Mouse (Mus musculus): ENCODE measurements around the gene Dcaf6.

The Dcaf6 gene

DNA sequence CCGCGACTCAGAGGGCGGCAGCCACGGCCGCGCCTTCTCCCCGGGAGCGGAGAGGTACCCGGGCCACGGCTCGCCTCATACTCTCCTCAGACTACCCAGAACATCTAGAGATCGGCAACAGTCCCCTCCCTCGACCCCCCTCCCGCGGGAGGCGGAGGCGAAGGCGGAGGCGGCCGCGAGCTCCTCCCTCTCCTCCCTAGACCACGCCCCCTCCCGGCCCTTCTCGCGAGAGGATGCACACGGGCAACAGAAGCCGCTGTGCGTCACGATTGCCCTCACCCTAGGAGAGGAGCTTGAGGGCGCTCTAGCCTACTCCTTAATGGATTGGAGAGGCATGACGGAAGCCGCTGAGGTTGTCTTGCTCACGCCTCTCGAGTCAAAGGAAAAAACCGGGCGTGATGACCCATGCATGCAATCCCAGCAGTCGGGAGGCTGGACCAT lies at the start of gene Dcaf6, which contains the start of gene Mpc2:
Gene Dcaf6 (minus strand): TSS at position 116 of the 441 bp plus-strand sequence.
Gene Mpc2 (plus strand): TSS at position 278 of the 441 bp plus-strand sequence.
- in situ Hi-C loops (cut with MboI, MseI): no loop called here

DNA sequence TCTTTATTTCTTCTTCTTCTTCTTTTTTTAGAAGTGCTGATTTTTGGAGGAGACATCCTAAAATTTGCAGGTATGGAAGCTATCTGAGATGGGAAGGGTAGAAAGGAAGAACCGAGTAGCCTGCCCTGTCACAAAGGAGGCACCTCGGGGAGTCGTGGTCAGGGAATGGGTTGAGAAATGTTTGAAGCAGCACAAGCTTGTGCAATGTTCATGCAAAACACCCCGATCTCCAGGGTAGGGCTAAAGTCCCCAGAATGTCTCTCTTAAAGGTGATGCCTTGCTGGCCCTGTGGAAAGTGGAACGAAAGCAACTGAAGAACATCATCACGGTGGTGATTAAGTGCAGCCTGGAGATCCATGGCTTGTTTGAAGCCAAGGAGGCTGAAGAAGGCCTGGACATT lies 46.0 kb upstream of the Dcaf6 start:
- in situ Hi-C loops (cut with MboI, MseI): no loop called here

DNA sequence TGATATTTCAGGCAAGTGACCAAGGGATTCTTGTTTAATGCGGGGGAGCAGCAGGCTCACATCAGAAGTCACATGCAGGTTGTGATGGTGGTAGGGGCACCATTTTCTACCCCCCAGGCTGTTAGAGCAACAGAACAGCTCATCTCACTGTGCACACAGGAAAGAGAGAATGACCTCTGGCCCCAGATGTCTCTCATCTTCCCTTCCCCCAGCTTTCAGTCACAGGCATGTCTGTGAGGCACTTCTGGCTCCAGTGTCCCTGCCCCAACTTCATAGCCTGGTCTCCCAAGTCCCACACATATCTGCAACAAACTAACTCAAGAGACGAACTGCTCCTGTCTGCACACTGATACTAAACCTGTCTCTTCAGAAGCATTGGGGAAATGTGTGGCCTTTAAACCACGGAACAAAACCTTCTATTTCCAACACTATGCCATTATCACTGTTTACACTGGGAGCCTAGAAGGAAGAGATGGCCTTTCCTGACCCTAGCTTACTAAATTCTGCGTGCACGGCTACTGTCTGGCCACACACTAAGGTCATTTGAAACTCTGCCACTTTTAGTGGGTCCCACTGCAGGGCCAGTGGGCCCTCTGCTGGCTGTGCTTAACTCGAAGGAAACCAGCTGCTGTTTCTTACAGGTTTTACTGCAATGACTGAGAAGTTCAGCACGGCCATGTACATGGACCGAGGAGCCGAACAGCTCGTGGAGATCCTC lies 43.2 kb upstream of the Dcaf6 start:
- in situ Hi-C loops (cut with MboI, MseI): no loop called here

DNA sequence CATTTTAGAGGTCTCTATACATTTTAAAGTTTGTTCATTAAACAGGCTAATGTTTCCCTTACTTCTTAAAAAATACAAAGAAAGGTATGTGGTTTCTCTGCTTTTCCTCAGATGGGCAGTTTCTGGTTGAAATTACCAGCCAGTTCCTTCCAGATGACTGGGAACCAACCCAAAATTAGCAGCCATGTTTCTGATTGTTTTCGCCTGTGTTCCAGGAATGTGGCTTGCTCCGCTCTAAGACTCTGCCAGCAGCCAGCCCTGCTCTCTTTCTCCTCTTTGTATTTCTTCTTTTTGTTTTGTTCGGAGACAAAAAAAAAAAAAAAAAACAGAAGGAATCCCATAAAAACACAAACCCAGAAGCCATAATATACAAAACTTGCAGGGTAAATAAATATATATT lies 38.6 kb upstream of the Dcaf6 start:
- in situ Hi-C loops (cut with MboI, MseI): no loop called here

DNA sequence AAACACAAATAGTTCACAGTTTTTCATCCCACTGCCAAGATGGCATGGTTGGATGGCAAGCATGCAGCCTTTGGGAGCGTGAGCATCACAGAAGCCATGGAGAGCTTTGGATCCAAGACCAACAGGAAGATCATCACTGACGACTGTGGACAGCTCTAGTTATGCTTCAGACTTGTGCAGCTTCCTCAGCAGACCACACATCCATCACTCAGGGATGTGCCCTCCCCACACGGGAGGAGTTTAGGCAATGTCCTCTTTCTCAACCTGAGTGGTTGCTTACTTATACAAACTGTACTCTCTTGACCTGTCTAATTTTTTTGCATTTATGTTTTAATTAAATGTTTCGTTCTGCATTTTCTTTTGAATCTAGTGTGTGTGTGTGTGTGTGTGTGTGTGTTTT lies 28.9 kb upstream of the Dcaf6 start:
- in situ Hi-C loops (cut with MboI, MseI): no loop called here

DNA sequence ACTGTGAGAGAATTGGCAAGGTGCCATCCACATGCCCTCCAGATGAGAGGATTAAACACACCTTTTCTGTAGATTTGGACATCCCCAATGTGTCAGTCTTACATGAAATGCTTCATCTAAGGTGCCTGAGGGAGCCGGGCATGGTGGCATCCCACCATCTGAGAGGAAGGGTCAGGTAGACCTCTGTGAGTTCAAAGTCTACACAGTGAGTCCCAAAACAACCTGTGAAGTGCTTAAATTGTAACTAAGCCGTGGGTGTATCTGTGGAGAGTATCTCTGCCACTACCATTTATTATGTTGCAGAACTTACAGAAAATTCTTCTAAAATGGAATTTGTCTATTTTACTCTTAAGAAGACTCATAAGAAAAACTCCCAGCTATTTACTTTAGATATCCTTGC lies 25.8 kb upstream of the Dcaf6 start:
- in situ Hi-C loops (cut with MboI, MseI): no loop called here

DNA sequence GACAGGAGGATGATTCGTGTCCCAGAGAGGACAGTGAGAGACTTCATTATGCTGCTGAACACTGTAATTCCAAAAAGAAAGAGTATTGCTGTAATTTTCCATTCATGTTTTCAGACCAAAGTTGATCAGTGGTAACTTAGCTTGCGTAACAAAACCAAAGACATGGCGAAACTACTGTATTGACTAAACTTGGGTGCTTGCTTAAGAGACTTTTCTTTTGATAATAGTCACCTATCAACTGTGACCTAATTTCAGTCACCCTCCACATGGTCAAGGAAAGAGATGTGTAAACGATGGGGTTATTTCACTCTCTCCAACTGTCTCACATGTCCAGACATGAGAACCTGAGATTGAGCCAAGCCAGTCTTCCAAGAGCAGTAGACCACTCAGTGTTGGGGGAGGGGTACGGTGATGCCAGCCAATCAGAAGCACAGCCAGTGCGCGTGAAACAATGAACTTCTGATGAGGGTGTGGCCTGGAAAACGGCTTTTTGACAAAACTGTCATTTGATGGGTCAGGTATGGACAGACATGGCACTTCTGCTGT lies 24.5 kb upstream of the Dcaf6 start, which contains the start of gene Adcy10:
Gene Adcy10 (plus strand): TSS at position 496 of the 546 bp plus-strand sequence.
- in situ Hi-C loops (cut with MboI, MseI): no loop called here

DNA sequence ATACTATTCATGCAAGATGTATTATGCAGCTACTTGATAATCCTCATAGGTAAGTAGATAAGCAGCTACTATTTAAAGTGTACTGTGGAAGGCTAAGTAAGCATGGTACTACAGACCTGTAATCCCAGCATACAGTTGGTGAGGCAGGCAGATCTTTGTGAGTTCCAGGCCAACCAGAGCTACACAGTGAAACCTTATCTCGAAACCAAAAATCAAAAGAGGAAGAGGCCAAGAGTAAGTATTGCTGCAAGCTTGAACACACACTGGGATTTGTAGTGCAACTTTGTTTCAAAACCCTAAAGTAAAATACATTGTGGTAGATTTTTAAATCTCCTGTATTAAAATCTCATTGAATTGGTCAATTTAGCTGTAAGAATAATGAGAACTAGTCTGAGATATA lies 11.2 kb upstream of the Dcaf6 start:
- in situ Hi-C loops (cut with MboI, MseI): no loop called here

DNA sequence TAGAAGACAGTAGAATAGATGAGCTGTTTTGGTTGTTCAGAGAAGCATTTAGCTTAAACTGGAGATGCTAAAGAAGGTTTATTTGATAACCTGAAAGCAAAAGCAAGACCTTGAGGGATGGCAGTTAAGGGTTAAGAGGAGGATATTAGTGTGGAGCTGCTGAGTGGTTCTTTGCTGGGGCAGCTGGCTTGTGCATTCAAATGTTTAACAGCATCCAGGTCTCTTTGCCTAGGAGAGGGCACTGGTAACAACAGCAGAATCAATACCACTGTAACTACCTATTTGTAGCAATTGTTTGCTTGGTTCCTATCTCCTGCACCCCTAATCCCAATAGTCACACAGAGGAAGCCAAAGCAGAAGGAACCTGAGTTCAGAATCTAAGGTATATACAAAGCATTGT lies 9.4 kb upstream of the Dcaf6 start:
- in situ Hi-C loops (cut with MboI, MseI): loop anchor here (5.0 kb wide), 1 partner anchor 173 kb away; no protein-coding TSS in a partner anchor

DNA sequence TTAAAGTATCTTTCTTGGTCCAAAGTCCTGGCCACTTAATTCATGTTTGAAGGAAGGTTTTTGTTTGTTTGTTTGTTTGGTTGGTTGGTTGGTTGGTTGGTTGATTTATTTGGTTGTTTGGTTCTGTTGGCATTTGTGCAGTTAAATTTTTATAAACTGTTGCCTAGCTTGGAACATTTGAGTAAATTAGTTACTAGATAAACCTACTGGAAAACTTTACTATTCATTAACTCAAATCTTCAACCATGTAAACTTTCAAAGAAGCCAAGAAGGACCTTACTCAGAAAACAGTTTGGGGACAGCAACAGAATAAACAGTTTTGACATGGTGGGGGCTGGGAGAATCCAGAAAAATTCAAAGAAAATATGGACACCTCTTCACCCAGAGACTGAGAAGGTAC lies 8.7 kb upstream of the Dcaf6 start:
- in situ Hi-C loops (cut with MboI, MseI): loop anchor here (5.0 kb wide), 1 partner anchor 173 kb away; no protein-coding TSS in a partner anchor

DNA sequence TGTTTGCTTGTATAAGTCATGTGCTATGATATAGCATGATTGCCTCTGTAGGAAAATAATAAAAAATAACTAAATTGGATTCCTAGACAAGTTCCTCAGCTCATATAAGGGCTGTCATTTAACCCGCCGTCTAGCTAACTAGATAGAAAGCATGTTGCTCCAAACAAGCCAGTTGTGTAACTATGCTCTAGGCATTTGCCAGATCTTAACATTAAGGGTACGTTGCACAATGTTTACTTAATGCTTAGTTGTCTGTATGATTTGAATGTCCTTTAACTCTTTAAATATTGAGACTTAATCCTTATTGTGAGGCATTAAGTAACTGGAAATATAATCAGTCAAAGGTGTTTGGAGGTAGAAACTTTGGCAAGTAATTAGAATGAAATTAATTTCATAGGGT lies 4.3 kb upstream of the Dcaf6 start:
- in situ Hi-C loops (cut with MboI, MseI): no loop called here

DNA sequence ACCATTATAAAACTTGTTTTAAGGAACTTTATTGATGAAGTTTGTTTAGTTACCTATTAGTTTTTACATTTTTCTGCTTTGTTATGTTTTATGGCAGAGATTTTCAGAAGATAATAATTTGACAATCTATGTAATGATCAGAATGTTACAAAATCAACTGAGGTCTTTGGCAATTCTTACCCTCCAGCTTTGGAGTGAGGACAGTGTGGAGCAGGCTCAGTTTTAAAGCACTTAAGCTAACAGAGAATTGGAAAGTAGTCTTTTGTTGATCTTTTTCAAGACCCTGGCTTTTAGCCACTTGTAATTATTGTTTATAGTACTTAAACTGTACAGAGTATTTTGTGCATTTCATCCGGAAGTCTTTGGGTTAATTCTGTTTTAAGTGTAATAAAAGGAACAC lies 2.6 kb upstream of the Dcaf6 start:
- in situ Hi-C loops (cut with MboI, MseI): no loop called here

DNA sequence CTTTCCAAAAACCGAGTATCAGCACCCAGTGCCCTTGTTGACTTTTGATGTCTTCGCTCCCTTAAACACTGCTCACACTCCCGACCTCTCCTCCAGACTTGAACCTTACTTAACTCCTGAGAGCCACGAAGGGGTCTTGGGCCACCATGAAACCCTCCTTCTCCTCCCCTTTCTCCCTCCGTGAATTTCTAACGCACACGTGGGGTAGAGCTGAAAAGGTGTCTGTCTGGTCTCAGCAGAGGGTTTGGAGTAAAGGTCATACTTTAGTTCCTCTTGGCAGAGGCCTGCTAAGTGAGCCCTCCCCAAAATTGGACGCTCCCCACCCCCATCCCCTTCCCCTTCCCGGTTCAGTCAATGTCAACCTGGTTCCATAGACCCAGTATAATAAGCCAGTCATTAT lies 1.4 kb upstream of the Dcaf6 start:
- in situ Hi-C loops (cut with MboI, MseI): no loop called here

DNA sequence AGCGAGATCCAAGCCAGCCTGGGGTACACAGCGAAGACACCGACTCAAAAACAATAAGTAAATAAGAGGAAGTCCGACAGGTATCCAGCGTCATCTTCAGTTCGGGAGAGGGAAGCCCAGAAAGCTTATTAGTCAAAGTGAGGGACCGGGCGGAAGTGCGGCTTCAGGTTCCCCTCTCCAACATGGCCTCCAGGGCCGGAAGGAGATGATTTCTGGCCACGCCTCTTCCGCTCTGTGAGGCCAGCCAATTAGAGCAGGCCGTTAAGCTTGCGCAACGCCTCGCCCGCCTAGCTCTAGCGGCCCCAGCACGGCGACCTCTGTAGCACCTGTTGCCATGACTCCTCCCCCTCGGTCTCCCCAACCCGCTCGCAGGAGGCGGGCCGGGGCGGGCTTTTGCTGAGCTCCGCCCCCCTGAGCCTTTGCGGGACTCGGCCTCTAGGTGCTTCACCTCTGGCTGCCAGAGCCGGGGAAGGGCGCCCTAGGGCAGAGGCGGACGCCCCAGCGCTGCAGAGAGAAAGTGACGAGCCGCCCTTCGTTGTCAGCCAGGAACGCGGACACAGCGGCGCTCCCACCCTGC lies 614 bp upstream of the Dcaf6 start:
- in situ Hi-C loops (cut with MboI, MseI): no loop called here

DNA sequence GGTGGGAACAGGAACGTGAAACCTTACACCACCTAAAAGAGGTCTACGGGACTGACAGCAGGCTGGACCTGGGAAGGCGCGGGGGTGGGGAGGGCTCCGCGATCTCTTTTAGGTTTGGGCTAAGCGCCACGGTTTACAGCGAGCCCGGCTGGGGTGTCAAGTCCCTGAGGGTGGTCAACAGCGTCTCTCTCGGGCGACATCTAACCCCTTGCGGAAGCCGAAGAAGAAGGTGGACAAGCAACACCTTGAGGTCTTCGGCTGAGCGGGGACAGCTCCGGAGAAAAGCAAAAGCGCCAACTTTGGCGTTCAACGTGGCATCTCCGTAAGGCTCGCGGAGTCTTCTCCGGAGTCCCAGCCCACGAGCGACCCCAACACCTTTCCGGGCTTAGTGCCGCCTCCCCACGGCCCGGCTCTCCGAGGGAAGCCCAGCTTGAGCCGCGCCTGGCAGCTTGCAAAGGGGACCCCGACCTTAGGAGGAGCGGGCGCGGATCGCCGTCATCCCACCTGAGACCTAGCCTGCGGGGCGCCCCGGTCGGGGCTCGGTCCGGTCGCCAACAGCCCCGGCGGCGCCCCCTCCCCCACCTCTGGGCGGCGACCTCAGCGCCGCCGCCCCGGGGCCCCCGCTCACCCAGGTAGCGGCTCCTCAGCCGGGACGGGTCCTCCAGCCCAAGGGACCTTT lies 633 bp downstream of the Dcaf6 start:
- in situ Hi-C loops (cut with MboI, MseI): no loop called here

DNA sequence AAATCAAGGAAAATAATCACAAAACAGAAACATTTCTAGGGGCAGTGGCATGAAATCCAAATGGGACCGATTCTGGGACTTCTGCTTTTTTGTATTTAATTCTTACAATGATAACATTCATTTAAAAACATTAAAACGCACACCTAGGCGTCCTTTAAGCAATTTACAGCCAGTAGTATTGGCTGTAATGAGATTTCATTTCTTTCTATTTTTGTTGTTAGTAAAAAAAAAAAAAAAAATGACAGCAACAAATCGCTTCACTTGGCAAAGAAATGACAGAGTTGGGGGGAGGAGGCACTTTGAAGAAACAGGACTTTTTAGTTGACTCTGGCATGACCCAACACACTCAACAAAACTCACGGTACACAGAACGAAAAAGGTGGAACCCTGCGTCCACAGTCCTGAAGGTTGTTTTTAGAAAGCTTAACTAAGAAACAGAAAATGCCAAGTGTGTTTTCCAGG lies 1.2 kb downstream of the Dcaf6 start:
- in situ Hi-C loops (cut with MboI, MseI): no loop called here

DNA sequence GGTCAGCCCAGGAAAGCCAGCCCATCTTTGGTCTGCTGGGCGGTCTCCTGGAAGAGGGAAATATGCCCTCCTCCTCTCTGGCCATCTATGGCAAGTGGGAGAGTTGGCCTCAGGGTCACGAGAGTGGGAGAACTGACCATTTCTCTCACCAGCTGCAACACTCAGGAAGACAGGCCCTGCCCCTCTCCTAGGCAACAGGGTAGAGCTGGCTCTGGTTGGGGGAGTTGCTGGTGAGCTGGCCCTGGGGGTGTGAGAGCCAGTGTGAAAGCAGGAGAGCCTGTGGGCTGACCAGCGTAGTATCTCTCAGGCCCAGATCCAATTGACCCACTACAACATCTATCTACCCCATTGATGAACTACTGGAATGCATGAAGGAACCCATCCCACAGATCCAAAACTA lies 18.6 kb downstream of the Dcaf6 start:
- in situ Hi-C loops (cut with MboI, MseI): no loop called here

DNA sequence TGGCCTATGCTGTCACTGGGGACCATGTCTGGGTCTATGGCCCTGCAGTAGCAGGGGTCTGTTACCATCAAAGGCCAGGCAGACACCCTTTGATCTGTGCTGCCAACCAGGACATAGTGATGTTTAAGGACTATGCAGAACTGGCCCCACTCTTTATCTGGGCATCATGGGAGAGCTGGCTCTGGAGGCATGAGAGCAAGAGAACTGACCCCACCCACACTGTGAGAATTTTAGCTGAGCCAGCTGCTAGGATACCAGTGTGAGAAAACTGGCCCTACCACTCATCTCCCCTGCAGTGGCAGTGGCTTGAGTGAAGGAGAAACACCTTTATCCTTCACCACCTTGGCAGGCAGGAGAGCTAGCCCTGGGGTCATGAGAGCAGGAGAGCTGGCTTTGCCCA lies 19.1 kb downstream of the Dcaf6 start:
- in situ Hi-C loops (cut with MboI, MseI): no loop called here

DNA sequence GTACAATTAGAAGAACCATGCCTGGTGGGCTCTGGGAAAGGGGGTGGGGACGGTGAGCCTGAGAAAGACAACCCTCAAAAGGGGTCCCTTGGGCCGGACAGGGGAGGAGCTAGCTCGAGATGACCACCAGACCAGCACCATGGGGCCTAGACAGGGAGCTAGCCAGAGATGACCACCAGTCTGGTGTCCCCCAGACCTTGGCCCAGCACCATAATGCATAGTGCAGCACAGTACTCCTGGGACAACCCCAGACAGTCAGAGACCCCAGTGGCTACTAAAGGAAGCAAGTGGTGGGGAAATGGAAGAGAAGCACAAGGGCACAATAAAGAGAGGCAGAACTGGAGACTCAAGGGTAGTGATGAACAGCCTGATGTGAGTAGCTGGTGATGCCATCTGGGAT lies 19.5 kb downstream of the Dcaf6 start:
- in situ Hi-C loops (cut with MboI, MseI): no loop called here

DNA sequence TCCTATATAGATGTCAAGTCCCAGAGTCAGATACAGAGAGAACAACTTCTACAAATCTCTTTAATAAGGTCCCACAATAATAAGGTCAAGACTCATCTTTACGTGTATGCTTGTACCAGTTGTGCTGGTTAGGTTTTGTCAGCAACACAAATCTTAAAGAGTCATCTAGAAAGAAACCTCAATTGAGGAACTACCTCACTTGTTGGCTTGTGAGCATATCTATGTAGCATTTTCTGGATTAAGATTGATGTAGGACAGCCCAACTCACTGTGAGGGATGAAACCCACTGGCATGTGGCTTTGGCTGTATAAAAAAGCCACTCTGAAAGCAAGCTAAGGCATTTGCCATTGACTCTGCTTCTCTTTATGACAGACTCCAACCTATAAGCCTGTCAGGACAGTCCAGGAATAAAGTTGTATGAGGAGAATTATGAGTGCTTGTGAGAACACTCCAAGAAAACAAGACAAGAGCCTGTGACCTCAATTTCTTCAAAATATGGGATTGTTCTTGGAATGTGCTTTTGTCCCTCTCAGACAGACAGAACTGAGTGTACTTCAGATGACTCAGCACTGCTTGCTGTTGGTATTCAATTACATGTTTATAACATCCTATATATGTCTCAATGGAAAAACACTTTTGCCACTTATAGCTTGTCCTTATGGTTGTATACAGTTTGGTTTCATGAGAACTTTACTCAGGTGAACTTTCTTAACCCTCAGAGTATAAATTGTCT lies 21.8 kb downstream of the Dcaf6 start:
- in situ Hi-C loops (cut with MboI, MseI): no loop called here

DNA sequence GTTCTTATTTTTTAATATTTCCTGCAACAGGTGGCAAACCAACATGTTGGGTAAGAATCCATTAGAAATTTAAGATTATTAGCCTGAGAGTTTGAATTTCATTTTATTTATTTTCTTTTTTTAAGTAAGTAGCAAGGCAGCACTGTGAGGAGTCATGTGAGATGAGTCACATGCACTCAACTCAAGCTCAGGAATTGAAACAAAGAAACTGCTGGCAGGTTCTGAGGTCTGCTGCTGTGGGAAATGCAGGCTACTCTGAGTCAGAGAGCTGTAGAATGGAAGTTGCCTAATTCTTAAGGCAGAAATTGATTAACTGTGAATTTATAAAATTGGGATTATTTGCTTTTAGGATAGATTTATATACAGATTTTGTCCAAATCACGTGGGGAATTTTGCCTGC lies 27.4 kb downstream of the Dcaf6 start:
- in situ Hi-C loops (cut with MboI, MseI): no loop called here

DNA sequence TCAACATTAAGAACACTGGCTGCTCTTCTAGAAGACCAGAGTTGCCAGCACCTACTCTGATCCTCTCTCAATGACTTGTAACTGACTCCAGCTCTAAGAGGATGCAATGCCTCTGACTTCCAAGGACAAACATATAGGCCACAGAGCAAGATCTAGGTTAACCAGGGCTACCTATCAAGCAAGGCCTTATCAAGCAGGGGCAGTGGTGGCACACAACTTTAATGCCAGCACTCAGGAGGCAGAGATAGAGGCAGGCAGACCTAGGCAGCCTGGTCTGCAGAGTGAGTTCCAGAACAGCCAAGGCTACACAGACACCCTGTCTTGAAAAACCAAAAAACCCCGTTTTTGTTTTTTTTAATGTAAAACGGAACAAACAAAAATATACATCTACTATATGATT lies 34.0 kb downstream of the Dcaf6 start:
- in situ Hi-C loops (cut with MboI, MseI): no loop called here

All from regulatory T cell (primary cell).